Mouse (Mus musculus) liver, embryonic 18 days (tissue): ENCODE results near the gene Art2b. TPM values are rescaled to one million over a fixed set of nuclear protein-coding genes. Genes with fewer than 3 reads are reported as not detected.

Experiments used
- polyA plus RNA-seq: library from polyadenylated mRNA; depleted of rRNA; stranded (reverse); fragments of >200 nt; gene quantifications from 2 replicates; pipeline ENCODE4 v1.2.3, GENCODE M21; 2012; rRNA removed

The Art2b gene
- polyA plus RNA-seq, result 0.15 and 0.34 TPM in 2 replicates

DNA sequence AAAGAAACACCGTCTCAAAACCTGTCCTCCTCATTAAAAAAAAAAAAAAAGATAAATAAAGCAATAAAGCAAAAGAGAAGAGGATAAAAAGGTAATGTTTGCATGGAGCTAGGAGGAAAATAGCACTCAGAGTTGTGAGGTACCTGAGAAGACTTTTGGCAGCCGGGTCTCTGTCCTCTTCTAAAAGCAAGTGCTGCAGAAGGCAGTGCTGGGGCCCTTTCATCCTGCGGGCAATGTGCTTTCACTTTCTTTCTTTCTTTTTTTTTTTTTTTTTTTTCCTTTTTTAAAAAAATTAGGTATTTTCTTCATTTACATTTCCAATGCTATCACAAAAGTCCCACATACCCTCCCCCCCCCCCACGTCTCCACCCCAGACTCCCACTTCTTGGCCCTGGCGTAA lies at the start of gene Art2b:
Gene Art2b (minus strand): TSS at position 193 of the 400 bp plus-strand sequence.

Other genes starting within 250 kb of the Art2b start
- gene Arap1, start 237.5 kb downstream of the Art2b start, polyA plus RNA-seq, result 24.7 and 24.9 TPM in 2 replicates
- 0.20 and 0.26 TPM in 2 replicates for gene Gm45837, start 174.7 kb downstream of the Art2b start, polyA plus RNA-seq
- gene Pde2a, start 163.9 kb downstream of the Art2b start, polyA plus RNA-seq, result 11.4 and 12.0 TPM in 2 replicates
- 9.7 and 9.8 TPM in 2 replicates for gene Clpb, start 78.0 kb upstream of the Art2b start, polyA plus RNA-seq
- gene Phox2a, start 232.7 kb upstream of the Art2b start, polyA plus RNA-seq, result not detected in 2 replicates